Mouse (Mus musculus): ENCODE measurements around the gene Col4a1. TPM values are rescaled to one million over a fixed set of nuclear protein-coding genes. Genes with fewer than 3 reads are reported as not detected.

Col4a1 gene
- 209 and 217 TPM in 2 replicates for polyA plus RNA-seq (2015; fragmentation: Nextera tagmentation; extraction: Ambion mirVana)

GRCm38 (mm10) chr8:11312349-11313175, at the start of gene Col4a1, which contains the start of gene Col4a2:
Gene Col4a1, minus strand, starts transcription at chr8:11312826.
Gene Col4a2, plus strand, starts transcription at chr8:11312805.

Other genes starting within 250 kb of the Col4a1 start
- 93.5 and 103 TPM in 2 replicates for gene Col4a2, start within 50 bp of the Col4a1 start, polyA plus RNA-seq (2015; fragmentation: Nextera tagmentation; extraction: Ambion mirVana)
- 0.97 and 1.1 TPM in 2 replicates for gene Rab20, start 165.9 kb upstream of the Col4a1 start, polyA plus RNA-seq (2015; fragmentation: Nextera tagmentation; extraction: Ambion mirVana)
- 51.1 and 60.7 TPM in 2 replicates for gene Naxd, start 184.7 kb upstream of the Col4a1 start, polyA plus RNA-seq (2015; fragmentation: Nextera tagmentation; extraction: Ambion mirVana)
- gene Cars2, start 238.0 kb upstream of the Col4a1 start, polyA plus RNA-seq (2015; fragmentation: Nextera tagmentation; extraction: Ambion mirVana): 13.3 and 14.0 TPM in 2 replicates
- gene Ing1, start 242.7 kb upstream of the Col4a1 start, polyA plus RNA-seq (2015; fragmentation: Nextera tagmentation; extraction: Ambion mirVana): 18.9 and 22.0 TPM in 2 replicates

Measured in skeletal muscle tissue, postnatal 0 days (tissue).